Mouse (Mus musculus) gastrocnemius, postnatal 4 days (tissue): ENCODE measurements around the gene Dlx6. TPM values are rescaled to one million over a fixed set of nuclear protein-coding genes. Genes with fewer than 3 reads are reported as not detected.

Source experiments
- DNase-seq, 2 experiments: peaks; one replicate each; pipeline ENCODE4 v3.0.0; 2021 to 2022; ENCODE audit warnings: low spot score in 2 of 2, mixed read lengths in 2 of 2
- long read RNA-seq, 2 experiments: library from polyadenylated mRNA; stranded (forward); transcript quantifications; one replicate each; pipeline ENCODE4 v2.0.0; 2021
- total RNA-seq, 2 experiments: library from RNA; stranded (reverse); gene quantifications; 2 replicates each; pipeline ENCODE4 v1.2.3; 2021

Gene Dlx6
- not detected for total RNA-seq
- long read RNA-seq, experiment 1: 0 reads
- long read RNA-seq, experiment 2: 0 reads

- DNase-seq: no peak
Observed at GRCm38 (mm10) chr6:6863160-6863870, at the start of gene Dlx6. Gene Dlx6, plus strand, starts transcription at chr6:6863334.

- DNase-seq: no peak
Observed at GRCm38 (mm10) chr6:6816821-6817220, 46.3 kb upstream of the Dlx6 start.

DNA sequence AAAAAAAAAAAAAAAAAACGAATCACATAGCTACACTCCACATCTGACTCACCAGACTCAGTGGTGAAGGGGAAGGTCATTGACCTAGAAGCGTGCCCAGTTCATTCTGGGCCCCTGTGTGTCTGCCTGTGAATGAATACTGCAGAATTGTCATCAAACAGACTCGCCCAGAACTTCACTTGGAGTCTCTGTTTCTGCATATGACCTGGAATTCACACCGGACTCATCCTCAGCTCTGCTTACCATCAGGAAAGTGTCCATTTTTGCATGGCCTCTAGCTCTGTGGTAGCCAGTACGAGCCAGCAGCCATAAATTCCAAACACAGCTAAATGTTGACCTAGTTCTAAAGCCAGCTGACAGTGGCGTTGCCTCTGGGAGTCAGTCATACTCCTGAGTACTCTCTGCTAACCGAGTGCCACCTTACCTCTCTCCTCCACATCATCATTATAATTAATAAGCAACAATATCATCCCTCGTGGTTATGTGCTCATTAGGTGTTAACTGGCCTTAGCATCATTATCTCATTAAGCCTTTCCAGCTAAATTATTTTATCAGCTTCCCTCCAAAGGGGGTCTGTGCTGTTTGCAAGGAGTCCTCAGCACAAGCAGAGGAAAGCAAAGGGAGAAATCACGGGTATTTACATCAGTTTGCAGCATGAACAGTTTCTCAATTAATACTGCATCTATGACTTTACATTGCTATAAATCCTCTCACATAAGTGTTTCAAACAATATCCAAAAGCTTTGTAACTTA lies 44.9 kb upstream of the Dlx6 start:
- no peak for DNase-seq

- no peak for DNase-seq
Observed at GRCm38 (mm10) chr6:6819134-6819533, 44.0 kb upstream of the Dlx6 start.

DNA sequence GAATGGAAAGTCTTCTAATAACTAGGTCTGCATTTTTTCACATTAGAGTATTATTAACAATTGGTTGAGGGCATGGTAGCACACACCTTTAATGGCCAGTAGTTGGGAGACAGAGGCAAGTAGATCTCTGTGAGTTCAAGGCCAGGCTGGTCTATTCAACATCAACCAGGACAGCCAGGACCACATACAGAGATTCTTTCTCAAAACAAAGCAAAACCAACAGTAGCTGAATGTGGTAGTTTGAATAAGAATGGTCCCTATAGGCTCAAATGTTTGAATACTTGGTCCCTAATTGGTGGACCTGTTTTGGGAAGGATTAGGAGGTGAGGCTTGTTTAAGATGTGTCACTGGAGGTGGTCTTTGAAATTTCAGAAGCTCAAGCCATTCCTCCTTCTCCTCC lies 37.8 kb upstream of the Dlx6 start:
- no peak for DNase-seq

GRCm38 (mm10) chr6:6826861-6827260 lies 36.3 kb upstream of the Dlx6 start:
- no peak for DNase-seq

GRCm38 (mm10) chr6:6830446-6830845 lies 32.7 kb upstream of the Dlx6 start:
- DNase-seq: no peak

DNA sequence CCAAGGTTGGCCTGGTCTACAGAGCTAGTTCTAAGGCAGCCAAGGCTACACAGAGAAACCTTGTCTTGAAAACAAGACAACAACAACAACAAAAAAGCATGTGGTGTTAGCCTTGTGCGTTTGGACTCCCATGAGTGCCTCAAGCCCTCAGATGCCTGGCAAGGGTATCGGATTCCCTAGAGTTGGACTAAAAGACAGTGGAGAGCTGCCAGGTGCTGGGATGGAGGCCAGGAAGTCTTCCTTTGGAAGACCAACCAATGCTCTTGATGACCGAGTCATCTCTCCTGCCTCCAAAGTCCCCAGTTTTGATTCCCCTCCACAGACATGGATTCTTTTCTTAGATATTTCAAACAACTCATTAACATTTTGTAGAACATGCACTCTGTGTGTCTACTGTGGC lies 29.8 kb upstream of the Dlx6 start:
- DNase-seq: no peak

DNA sequence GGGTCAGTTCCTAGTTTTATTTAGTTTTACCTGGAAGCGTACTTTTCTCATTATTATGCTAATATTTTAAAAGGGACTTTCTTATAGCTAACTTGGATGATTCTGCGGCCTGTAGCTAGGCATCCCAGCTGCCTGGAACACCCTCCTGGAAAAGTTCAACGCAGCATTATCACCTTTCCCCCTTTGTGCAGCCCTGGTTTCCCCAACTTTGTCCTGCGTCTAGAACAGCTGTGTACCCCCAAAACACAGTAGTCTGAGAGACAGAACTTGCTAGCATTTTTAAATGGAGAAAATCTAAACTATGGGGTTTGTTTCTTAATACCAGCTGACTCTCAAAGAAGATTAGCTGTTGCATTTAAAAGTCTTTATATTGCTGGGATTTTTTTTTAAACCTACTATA lies 14.6 kb upstream of the Dlx6 start:
- DNase-seq: no peak

DNA sequence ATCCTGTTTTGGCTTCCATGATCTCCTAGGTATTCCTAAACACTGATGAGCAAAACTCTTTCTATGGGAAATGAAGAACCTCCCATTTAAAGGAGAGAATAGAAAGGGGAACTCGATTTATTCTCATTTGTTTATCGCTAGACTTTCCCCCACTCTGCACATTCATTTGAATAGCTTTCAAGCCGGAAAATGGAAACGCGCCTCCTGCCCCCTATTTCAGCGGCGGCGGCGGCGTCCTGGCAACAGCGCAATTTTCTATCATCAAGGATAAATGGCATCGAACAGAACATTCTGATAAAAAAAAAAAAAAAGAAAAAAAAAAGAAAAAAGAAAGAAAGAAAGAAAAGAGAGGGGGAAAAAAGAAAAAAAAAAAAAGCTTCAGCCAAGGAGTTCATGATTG lies 13.4 kb upstream of the Dlx6 start:
- no peak for DNase-seq

DNA sequence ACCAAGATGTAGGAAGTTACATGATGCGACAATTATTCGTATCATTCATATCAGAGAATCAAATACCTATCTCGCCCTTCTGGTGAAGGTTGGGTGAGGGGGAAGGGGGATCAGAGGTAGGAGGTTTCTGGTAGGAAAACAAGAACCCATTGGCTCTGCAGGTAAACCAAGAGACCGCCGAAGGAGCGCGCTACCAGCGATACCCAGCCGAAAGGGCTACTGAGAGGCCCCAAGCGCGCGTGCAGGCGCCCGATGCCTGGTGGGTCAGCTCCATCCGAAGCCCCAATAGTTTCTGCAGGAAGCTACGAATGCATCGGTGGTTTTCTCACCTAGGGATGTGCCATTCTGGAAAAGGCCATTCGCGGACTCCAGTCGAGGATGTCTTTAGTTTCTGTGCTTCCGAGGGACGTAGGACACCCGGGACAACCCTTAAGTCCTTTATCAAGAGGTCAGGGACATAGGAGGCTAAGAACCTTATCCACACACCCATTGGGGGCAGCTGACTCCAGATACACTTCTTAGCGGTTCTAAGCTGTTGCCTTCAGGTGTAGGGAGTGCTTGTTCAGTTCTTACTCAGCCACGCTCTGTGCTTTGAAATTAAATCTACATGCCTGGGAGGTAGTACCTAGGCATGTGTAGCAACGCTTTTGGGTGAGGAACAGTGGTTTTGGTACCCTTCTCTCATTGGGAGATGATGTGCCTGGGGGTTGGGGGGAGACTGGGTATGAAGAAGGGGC lies 12.6 kb upstream of the Dlx6 start:
- no peak for DNase-seq

DNA sequence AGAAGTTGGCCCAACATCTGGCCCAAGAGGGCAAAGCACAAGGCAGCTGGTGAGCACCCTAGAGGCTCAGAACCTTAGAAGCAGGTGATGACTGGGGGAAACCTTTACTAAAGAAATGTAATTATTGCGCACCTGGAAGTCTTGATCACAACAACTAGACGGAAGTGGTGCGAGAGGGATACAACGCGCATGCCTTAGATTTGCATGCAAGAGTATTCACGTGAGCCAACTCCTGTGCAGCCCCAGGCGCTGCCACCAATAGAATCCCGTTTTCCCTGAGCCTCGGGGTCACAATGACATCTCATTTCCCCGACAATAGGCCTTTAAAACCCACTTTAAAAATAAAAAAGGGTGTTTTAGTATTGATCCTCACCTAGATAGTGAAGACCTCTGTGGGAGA lies 12.0 kb upstream of the Dlx6 start:
- DNase-seq: no peak

GRCm38 (mm10) chr6:6852944-6853343 lies 10.2 kb upstream of the Dlx6 start:
- no peak for DNase-seq

DNA sequence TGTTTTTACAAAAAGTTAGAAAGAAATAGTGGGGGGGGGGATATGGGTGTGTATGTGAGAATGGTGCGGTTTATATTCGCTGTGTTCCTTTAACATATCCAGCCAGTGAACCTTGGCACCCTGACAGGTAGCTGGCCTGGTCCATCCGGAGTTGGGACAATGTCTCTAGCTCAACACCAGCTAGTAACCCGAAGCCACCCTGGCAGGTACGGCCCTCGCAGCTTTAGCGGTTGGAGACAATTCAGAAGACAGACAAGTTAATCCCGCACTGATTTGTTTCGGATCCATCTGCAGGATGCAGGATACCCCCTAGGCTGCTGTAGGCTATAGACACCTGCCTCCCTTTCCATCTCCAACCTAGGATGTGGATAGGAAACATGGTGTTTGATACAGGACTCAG lies 9.0 kb upstream of the Dlx6 start:
- no peak for DNase-seq

DNA sequence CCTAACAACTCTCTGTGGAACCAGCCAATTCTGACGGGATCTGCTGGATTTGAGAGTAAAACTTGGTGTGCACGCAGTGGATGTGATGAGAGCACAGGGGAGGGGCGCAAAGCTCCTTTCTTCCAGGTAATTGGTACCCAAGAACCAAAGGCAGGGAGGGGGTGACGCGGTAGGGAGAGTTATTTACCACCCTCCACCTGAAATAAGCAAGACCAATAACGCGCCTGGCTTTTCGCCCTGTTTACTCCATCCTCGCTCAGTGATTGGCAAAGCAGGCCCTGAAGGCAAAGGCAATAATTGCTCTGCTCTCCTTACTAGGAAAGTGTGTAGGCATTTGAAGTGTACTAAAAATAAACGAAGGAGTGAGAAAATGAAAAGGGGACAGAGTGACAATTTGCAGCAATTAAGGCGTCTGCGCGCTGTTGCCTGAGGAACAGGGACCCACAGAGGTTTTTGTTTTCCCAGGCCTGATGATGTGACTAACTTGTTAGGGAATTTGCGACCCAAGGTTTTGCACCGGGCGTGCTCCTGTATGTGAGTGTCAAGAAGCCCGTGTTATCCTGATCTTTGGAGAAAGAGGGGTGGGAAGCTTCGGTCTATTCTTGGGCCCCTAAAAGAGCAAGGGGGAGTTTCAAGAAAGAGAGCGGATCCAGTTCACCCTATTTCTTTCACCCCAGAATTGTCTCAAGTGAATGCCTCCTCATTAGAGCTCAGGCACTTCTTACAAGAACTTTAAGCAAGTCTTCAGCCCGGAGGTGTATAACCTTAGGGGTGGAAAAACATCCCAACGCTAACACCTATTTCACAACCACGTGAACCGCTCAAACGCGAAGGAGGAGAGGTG lies 8.0 kb upstream of the Dlx6 start:
- DNase-seq: no peak

- DNase-seq: no peak
Observed at GRCm38 (mm10) chr6:6855746-6856185, 7.4 kb upstream of the Dlx6 start.

DNA sequence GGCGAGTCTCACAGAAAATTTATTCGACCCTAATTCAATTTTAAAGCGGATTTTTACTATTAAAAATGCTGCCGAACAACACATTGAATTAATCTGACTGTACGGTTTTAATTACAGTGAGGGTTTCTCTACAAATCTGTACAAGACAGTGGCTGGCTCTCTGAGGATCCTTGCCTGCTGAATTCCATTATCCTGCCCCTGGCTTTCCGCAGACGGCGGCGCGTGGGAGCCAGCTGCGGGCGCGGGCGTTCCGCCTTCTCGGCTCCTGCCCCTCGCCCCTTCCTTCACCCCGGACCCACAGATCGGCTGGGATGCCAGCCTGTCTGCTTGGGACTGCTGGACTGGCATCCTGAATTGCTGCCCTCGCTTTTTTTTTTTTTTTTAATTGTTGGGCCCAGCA lies 6.8 kb upstream of the Dlx6 start:
- no peak for DNase-seq

DNA sequence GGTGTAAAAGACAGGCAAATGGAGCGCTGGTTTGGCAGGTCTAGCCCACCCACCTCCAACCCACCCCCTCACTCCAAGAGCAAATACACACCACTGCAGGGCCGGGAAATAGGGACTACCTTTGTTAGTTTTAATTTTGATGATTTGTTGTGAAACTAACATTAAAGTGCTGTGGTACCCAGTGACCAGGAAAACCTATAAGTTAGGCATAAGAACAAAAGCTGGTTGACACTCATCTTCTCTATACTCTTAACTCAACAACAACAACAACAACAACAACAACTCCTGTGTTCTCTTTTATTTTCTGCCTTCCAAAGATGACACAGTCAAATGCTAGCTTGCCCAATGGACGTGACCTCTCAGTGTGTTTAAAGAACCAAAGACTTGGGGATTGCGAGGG lies 6.3 kb upstream of the Dlx6 start:
- DNase-seq: no peak

DNA sequence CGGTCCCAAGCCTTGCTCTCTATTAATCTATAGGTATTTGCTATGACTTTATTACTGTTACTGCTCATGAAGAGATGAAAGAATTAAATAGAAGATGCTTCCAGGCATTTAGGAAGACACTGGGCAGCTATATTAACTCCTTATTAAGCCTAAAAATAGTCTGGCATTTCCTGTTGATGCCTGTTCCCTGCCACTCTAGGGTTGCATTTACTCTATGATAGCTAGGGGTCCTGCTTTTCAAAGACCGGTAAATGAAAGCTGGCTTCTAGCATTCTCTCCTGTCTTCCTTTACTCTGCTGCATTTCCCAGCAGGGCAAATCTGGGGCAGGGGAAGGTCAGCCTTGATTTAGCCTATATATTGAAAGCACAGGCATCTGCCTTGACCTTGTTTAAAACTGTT lies 5.4 kb upstream of the Dlx6 start:
- no peak for DNase-seq

DNA sequence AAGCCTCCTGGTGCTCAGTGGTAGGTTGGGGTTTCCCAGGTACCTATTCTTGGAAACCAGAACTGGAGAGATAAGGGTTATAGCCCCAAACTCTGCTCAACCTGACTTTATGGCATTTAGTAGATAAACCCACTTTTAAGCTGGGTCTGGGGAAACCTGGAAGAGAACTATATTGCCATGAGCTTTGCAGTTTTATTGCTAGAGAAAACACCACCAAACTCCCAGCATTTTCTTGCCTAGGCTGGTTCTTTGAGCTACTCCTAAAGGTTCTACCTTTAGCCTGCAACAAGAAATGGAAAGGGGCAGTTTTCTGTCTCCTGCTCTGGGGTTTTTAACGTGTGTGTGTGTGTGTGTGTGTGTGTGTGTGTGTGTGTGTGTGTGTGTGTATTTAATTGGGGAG lies 4.6 kb upstream of the Dlx6 start:
- DNase-seq: no peak
